ENCODE assay signal across 17 mouse cellular contexts in genomic region chr2:149614078-149614939, GRCm38 (mm10).
"Had no signal": no experiment of that assay in that cellular context is flagged by ENCODE, and none has a peak within 500 bp of the region (broad histone marks: within the 10 kb centered on the region; RNA-seq: fewer than 3 reads in every experiment).

No protein-coding gene starts in this region.

- H3K4me1 ChIP-seq: kidney, embryonic 15.5 days; liver, embryonic 12.5 days; liver, embryonic 15.5 days; lung, embryonic 15.5 days; stomach, embryonic 15.5 days had no signal

- H3K9ac ChIP-seq: kidney, embryonic 15.5 days; liver, embryonic 12.5 days; liver, embryonic 15.5 days; lung, embryonic 15.5 days; stomach, embryonic 15.5 days had no signal

- DNase-seq: kidney, postnatal 10 days; kidney, postnatal 36 days; layer of hippocampus, postnatal 36 days; lung, adult 18-20 months; lung, postnatal 10 days; lung, postnatal 36 days; midbrain, embryonic 14.5 days; right cerebral cortex, postnatal 25 days; spleen, adult 18-20 months; thymus, postnatal 25 days had no signal

- ATAC-seq: liver, embryonic 12.5 days had no signal

- H3K9me3 ChIP-seq: kidney, embryonic 15.5 days; liver, embryonic 12.5 days; liver, embryonic 15.5 days; lung, embryonic 15.5 days; stomach, embryonic 15.5 days had no signal

- H3K4me2 ChIP-seq: kidney, embryonic 15.5 days; liver, embryonic 12.5 days; liver, embryonic 15.5 days; lung, embryonic 15.5 days; midbrain, embryonic 11.5 days; stomach, embryonic 15.5 days had no signal

- H3K4me3 ChIP-seq: kidney, embryonic 15.5 days; left cerebral cortex, adult 2 months; liver, embryonic 12.5 days; liver, embryonic 15.5 days; lung, embryonic 15.5 days; stomach, embryonic 15.5 days had no signal

- H3K36me3 ChIP-seq: kidney, embryonic 15.5 days; liver, embryonic 12.5 days; liver, embryonic 15.5 days; lung, embryonic 15.5 days; stomach, embryonic 15.5 days had no signal

- H3K27ac ChIP-seq: kidney, embryonic 15.5 days; left cerebral cortex, adult 2 months; liver, embryonic 12.5 days; liver, embryonic 15.5 days; lung, embryonic 15.5 days; stomach, embryonic 15.5 days had no signal

- H3K27me3 ChIP-seq: kidney, embryonic 15.5 days; liver, embryonic 12.5 days; liver, embryonic 15.5 days; lung, embryonic 15.5 days; stomach, embryonic 15.5 days had no signal
